Mouse (Mus musculus): ENCODE results near the gene Car9. TPM values are rescaled to one million over a fixed set of nuclear protein-coding genes. Genes with fewer than 3 reads are reported as not detected.
A peak's percentile ranks its signal among the peaks of the same experiment; 100 is the strongest.
"Not testable (repeated sequence)": the region's sequence is repeated elsewhere in the genome, so short reads cannot be mapped to it uniquely, and the experiment has no call there.

The Car9 gene
- polyA plus RNA-seq, 1 experiment, result 10.7 TPM

DNA sequence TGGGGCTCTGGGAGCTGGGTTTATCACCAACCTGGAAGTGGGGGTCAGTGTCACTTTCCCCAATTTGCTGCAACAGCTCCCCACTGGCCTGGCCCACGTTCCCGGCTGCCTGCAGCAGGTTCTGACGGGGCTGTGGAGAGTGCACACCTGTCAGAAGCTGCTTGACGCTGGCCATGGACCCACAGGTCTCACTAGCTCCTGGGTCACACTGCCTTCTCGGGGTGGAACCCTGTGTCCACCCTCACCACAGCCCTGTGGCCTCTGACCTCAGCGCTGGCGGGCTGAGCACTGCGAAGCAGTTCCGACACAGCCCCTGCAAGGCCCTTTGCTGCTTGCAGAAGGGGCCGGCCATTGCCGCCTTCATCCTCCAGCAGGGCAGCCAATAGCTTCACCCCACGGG lies 42.3 kb downstream of the Car9 start:
- no peak overlapping the region for H3ac ChIP-seq (ENCODE audit: control insufficient read depth, insufficient read length)
- no peak overlapping the region for H3K4me3 ChIP-seq
- no peak for TF ChIP-seq SRF (IDR thresholded peaks at IDR 0.05; ENCODE audit: control insufficient read depth, insufficient read length, low read depth)
- TF ChIP-seq TCF12 (IDR thresholded peaks at IDR 0.05; ENCODE audit: insufficient read depth, poor library complexity, severe bottlenecking), result no peak
- no peak for TF ChIP-seq USF1 (IDR thresholded peaks at IDR 0.05; ENCODE audit: low read depth)
- TF ChIP-seq POLR2A (IDR thresholded peaks at IDR 0.05; ENCODE audit: insufficient read length, low read depth), result no peak
- TF ChIP-seq E2F4 (IDR thresholded peaks at IDR 0.05; ENCODE audit: insufficient read depth), result no peak
- TF ChIP-seq POLR2AphosphoS2 (IDR thresholded peaks at IDR 0.05; ENCODE audit: insufficient read length, low read depth), result no peak
- TF ChIP-seq CEBPB (IDR thresholded peaks at IDR 0.05; ENCODE audit: insufficient read depth, poor library complexity, severe bottlenecking), result no peak
- TF ChIP-seq MAX (IDR thresholded peaks at IDR 0.05; ENCODE audit: low read depth), result no peak
- no peak for TF ChIP-seq MYOG (IDR thresholded peaks at IDR 0.05; ENCODE audit: control insufficient read depth in 1 of 3, insufficient read depth in 1 of 3, insufficient read length in 2 of 3, low read depth in 2 of 3)
- no peak for TF ChIP-seq REST (IDR thresholded peaks at IDR 0.05; ENCODE audit: insufficient read depth, insufficient read length)
- H3K27me3 ChIP-seq (ENCODE audit: control insufficient read depth, insufficient read depth, insufficient read length), result no peaks in the 10 kb centered on the region
- no peak overlapping the region for H3K4me2 ChIP-seq (ENCODE audit: low read depth)
- no peaks in the 10 kb centered on the region for H3K79me2 ChIP-seq (ENCODE audit: control insufficient read depth, insufficient read depth)
- peaks cover 81% of the 10 kb centered on the region for H3K36me3 ChIP-seq (ENCODE audit: control insufficient read depth, insufficient read depth)

DNA sequence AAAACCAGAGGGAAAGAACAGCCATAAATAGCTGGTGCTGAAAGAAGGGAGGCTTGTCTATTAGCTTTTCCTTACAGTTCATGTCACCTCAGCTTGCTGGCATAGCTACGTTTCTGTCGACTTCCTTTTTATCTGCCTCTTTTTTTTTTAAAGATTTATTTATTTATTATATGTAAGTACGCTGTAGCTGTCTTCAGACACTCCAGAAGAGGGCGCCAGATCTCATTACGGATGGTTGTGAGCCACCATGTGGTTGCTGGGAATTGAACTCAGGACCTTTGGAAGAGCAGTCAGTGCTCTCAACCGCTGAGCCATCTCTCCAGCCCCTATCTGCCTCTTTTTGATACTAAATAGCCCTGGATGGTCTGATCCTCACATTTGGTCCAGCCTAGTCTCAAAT lies 45.1 kb downstream of the Car9 start:
- H3K4me3 ChIP-seq; H3K79me2 ChIP-seq (ENCODE audit: control insufficient read depth, insufficient read depth); H3ac ChIP-seq (ENCODE audit: control insufficient read depth, insufficient read length); H3K27me3 ChIP-seq (ENCODE audit: control insufficient read depth, insufficient read depth, insufficient read length); H3K4me2 ChIP-seq (ENCODE audit: low read depth): not testable (repeated sequence)
- peaks cover 87% of the 10 kb centered on the region for H3K36me3 ChIP-seq (ENCODE audit: control insufficient read depth, insufficient read depth)

DNA sequence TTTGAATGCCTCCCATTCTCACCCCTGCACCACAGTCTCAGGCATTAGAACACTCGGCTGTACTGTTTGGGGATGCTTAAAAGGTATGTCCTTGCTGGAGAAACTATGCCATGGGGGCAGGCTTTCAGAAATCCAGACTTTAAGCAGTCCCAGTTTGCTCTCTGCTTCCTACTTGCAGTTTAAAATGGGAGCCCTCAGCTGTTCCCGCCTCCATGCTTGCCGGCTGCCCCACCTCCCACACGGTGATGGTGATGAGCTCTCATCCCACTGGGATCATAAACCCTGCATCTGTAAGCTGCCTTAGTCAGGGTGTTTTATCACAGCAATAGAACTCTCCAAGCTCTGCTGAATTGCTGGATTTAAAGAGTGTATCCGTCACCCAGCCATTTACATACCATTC lies 45.7 kb downstream of the Car9 start:
- H3ac ChIP-seq (ENCODE audit: control insufficient read depth, insufficient read length), result no peak overlapping the region
- peaks cover 84% of the 10 kb centered on the region for H3K36me3 ChIP-seq (ENCODE audit: control insufficient read depth, insufficient read depth)
- H3K4me2 ChIP-seq (ENCODE audit: low read depth), result no peak overlapping the region
- H3K27me3 ChIP-seq (ENCODE audit: control insufficient read depth, insufficient read depth, insufficient read length), result no peaks in the 10 kb centered on the region
- TF ChIP-seq POLR2AphosphoS2 (IDR thresholded peaks at IDR 0.05; ENCODE audit: insufficient read length, low read depth), result no peak
- peak in 1 of 3 experiments; percentile 34 for TF ChIP-seq MYOD1 (IDR thresholded peaks at IDR 0.05; ENCODE audit: control insufficient read depth in 1 of 3, insufficient read length in 2 of 3, low read depth in 2 of 3)
- H3K4me3 ChIP-seq, result no peak overlapping the region
- peaks cover 13% of the 10 kb centered on the region for H3K79me2 ChIP-seq (ENCODE audit: control insufficient read depth, insufficient read depth)

DNA sequence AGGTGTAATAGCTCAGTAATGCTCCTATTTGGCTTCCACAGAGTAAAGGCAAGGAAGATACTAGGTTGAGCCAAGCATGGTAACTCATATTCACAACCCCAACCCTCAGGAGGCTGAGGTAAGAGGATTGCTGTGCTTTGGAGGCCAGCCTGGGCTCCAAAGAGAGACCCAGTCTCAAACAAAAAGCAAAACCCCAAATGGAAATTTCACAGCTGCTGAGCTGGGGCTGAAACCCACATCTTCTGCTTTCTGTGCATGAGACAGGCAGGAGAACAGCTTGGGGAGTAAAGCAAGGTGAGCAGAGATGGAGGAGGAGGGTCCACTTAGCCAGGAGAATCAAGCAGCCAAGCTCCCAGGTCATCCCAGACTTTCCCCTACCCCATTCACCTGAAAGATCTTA lies 47.1 kb downstream of the Car9 start:
- Histone ChIP-seq H3K36me3 (ENCODE audit: control insufficient read depth, insufficient read depth) (peaks cover 78% of the 10 kb centered on the region), H3K27me3 (ENCODE audit: control insufficient read depth, insufficient read depth, insufficient read length) (no peaks in the 10 kb centered on the region), H3K4me3 (no peak overlapping the region), H3K4me2 (ENCODE audit: low read depth) (no peak overlapping the region), H3K79me2 (ENCODE audit: control insufficient read depth, insufficient read depth) (peaks cover 28% of the 10 kb centered on the region), H3ac (ENCODE audit: control insufficient read depth, insufficient read length) (no peak overlapping the region)
- TF ChIP-seq E2F4 (IDR thresholded peaks at IDR 0.05; ENCODE audit: insufficient read depth), result no peak
- peak; percentile 25 for TF ChIP-seq POLR2AphosphoS2 (IDR thresholded peaks at IDR 0.05; ENCODE audit: insufficient read length, low read depth)
- TF ChIP-seq MYOG (IDR thresholded peaks at IDR 0.05; ENCODE audit: control insufficient read depth in 1 of 3, insufficient read depth in 1 of 3, insufficient read length in 2 of 3, low read depth in 2 of 3), result no peak
- TF ChIP-seq USF1 (IDR thresholded peaks at IDR 0.05; ENCODE audit: low read depth), result no peak
- TF ChIP-seq TCF12 (IDR thresholded peaks at IDR 0.05; ENCODE audit: insufficient read depth, poor library complexity, severe bottlenecking), result no peak
- no peak for TF ChIP-seq MYOD1 (IDR thresholded peaks at IDR 0.05; ENCODE audit: control insufficient read depth in 1 of 3, insufficient read length in 2 of 3, low read depth in 2 of 3)

DNA sequence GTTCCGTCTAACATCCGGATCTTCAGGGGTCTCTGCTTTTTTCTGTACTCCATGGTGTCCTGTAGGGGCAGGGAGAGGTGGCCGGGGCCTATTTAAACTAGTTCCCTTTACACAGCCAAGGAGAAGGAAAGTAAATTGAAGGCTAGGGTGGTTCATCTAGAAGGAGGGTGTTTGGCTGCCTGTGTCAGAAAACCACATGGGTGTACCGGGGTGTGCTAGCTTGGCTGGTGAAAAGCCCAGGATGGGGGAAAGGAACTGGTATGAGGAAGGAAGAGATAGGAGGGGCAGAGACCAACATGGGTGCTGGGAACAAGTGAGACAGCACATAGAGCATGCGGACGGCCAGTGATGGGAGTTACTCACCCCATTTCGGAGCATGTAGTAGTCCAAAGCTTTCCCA lies 49.2 kb downstream of the Car9 start:
- TF ChIP-seq REST (IDR thresholded peaks at IDR 0.05; ENCODE audit: insufficient read depth, insufficient read length) (no peak), POLR2AphosphoS2 (IDR thresholded peaks at IDR 0.05; ENCODE audit: insufficient read length, low read depth) (peak; percentile 17)
- Histone ChIP-seq H3K36me3 (ENCODE audit: control insufficient read depth, insufficient read depth) (peaks cover 59% of the 10 kb centered on the region), H3K4me2 (ENCODE audit: low read depth) (no peak overlapping the region)

DNA sequence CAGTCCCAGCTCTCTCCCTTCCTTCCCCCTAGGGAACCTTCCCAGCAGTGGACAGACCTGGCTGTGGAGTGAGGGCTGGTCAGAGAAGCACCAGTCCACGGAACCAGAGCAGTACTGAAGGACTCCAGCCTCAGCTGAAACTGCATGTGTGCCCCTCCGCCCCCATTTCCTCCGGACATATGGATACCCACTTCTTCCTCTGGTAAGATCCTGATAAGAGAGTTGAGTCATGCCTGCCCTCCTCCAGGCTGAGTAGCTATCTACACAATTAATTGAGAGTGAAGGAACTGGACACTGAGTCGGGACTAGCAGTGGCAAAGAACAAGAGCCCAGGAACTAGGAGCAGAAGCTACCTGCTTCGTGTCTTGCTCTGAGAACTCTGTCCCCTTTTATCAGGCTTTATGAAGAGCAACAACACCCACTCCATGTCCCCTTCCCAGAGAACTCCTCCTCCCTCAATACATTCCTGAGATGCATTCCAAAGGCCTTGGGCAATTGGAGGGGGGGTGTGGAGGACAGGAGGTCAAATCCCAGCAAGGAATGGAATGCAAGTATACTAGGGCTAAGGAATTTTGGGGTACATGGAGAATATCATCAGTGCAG lies 51.4 kb downstream of the Car9 start:
- Histone ChIP-seq H3K36me3 (ENCODE audit: control insufficient read depth, insufficient read depth) (peaks cover 39% of the 10 kb centered on the region), H3K27me3 (ENCODE audit: control insufficient read depth, insufficient read depth, insufficient read length) (no peaks in the 10 kb centered on the region), H3K4me2 (ENCODE audit: low read depth) (peak overlapping the region; percentile 96), H3K4me3 (peak overlapping the region; percentile 82), H3ac (ENCODE audit: control insufficient read depth, insufficient read length) (peak overlapping the region; percentile 88), H3K79me2 (ENCODE audit: control insufficient read depth, insufficient read depth) (peaks cover 53% of the 10 kb centered on the region)
- TF ChIP-seq E2F4 (IDR thresholded peaks at IDR 0.05; ENCODE audit: insufficient read depth), result no peak
- no peak for TF ChIP-seq MYOG (IDR thresholded peaks at IDR 0.05; ENCODE audit: control insufficient read depth in 1 of 3, insufficient read depth in 1 of 3, insufficient read length in 2 of 3, low read depth in 2 of 3)
- no peak for TF ChIP-seq MYOD1 (IDR thresholded peaks at IDR 0.05; ENCODE audit: control insufficient read depth in 1 of 3, insufficient read length in 2 of 3, low read depth in 2 of 3)
- no peak for TF ChIP-seq TCF12 (IDR thresholded peaks at IDR 0.05; ENCODE audit: insufficient read depth, poor library complexity, severe bottlenecking)
- no peak for TF ChIP-seq SRF (IDR thresholded peaks at IDR 0.05; ENCODE audit: control insufficient read depth, insufficient read length, low read depth)
- TF ChIP-seq TCF3 (IDR thresholded peaks at IDR 0.05; ENCODE audit: insufficient read length, low read depth), result no peak
- TF ChIP-seq REST (IDR thresholded peaks at IDR 0.05; ENCODE audit: insufficient read depth, insufficient read length), result no peak
- TF ChIP-seq POLR2AphosphoS2 (IDR thresholded peaks at IDR 0.05; ENCODE audit: insufficient read length, low read depth), result peak; percentile 18
- peak; percentile 48 for TF ChIP-seq POLR2A (IDR thresholded peaks at IDR 0.05; ENCODE audit: insufficient read length, low read depth)
- TF ChIP-seq USF1 (IDR thresholded peaks at IDR 0.05; ENCODE audit: low read depth), result no peak
- 0 out of 2 replicates have a peak, but pooled peaks have one; percentile 32 for TF ChIP-seq CEBPB (IDR thresholded peaks at IDR 0.05; ENCODE audit: insufficient read depth, poor library complexity, severe bottlenecking)
- TF ChIP-seq MAX (IDR thresholded peaks at IDR 0.05; ENCODE audit: low read depth), result no peak

More for the DNA sequence above, 49.2 kb downstream of the Car9 start:
- peaks cover 39% of the 10 kb centered on the region for H3K79me2 ChIP-seq (ENCODE audit: control insufficient read depth, insufficient read depth)
- H3K4me3 ChIP-seq, result no peak overlapping the region
- no peaks in the 10 kb centered on the region for H3K27me3 ChIP-seq (ENCODE audit: control insufficient read depth, insufficient read depth, insufficient read length)
- no peak overlapping the region for H3ac ChIP-seq (ENCODE audit: control insufficient read depth, insufficient read length)

Measured in myocyte (in vitro differentiated cells).